Mouse (Mus musculus) CH12.LX (cell line): ENCODE measurements around the gene Cwc22. TPM values are rescaled to one million over a fixed set of nuclear protein-coding genes. Genes with fewer than 3 reads are reported as not detected.

Experiments
- DNase-seq: peaks from one replicate; pipeline ENCODE4 v3.0.0-alpha.2; 2013; ENCODE audit errors: extremely low read depth
- H3K27ac ChIP-seq: 2 replicates; pipeline ENCODE4 v1.5.1; 2012; ENCODE audit warnings: low read depth, mild to moderate bottlenecking, control low read depth, moderate library complexity; ENCODE audit not compliant: insufficient read depth
- H3K27me3 ChIP-seq: replicated peaks from 2 replicates; pipeline ENCODE3; 2012; ENCODE audit warnings: inconsistent platforms
- H3K36me3 ChIP-seq, 2 experiments: replicated peaks in 1 of 2; 2 replicates each; pipeline versions ENCODE3 to v1.6.1; 2012; ENCODE audit warnings: inconsistent platforms in 1 of 2, low read length in 1 of 2, mild to moderate bottlenecking in 1 of 2, mixed read lengths in 1 of 2, moderate library complexity in 1 of 2; ENCODE audit not compliant: control insufficient read depth in 1 of 2, insufficient read depth in 1 of 2
- H3K4me1 ChIP-seq, 2 experiments: 2 replicates each; pipeline ENCODE4 v1.6.1; 2012; ENCODE audit warnings: inconsistent platforms in 1 of 2, moderate library complexity in 1 of 2; ENCODE audit not compliant: insufficient read depth in 2 of 2, control insufficient read depth in 1 of 2
- H3K4me2 ChIP-seq: 2 replicates; pipeline ENCODE4 v1.6.1; 2012; ENCODE audit warnings: low read depth, mild to moderate bottlenecking, control low read depth; ENCODE audit not compliant: poor library complexity, insufficient read depth, severe bottlenecking
- H3K4me3 ChIP-seq, 3 experiments: fragments of 150-350 bp in 1 of 3; sonication (generic) in 1 of 3; replicated peaks in 1 of 3; 2 replicates each; pipeline versions ENCODE3 to v1.5.1; 2011 to 2012; ENCODE audit warnings: low read depth in 2 of 3, low read length in 2 of 3, mild to moderate bottlenecking in 2 of 3, moderate library complexity in 2 of 3, control low read depth in 1 of 3, improper control_type of control experiment in 1 of 3, inconsistent platforms in 1 of 3, mixed read lengths in 1 of 3; ENCODE audit not compliant: poor library complexity in 1 of 3
- H3K79me2 ChIP-seq: replicated peaks from 2 replicates; pipeline ENCODE4 v1.6.1; 2012; ENCODE audit warnings: mild to moderate bottlenecking, moderate library complexity; ENCODE audit not compliant: control insufficient read depth, poor library complexity, insufficient read depth, severe bottlenecking; ENCODE audit errors: extremely low read depth
- H3K9ac ChIP-seq: 2 replicates; pipeline ENCODE4 v1.6.1; 2012; ENCODE audit warnings: low read depth, mild to moderate bottlenecking, control low read depth, moderate library complexity; ENCODE audit not compliant: insufficient read depth
- H3K9me3 ChIP-seq: replicated peaks from 2 replicates; pipeline ENCODE3; 2012; ENCODE audit warnings: low read length, inconsistent platforms, mixed read lengths
- CHD1 ChIP-seq: IDR thresholded peaks from 2 replicates; pipeline ENCODE4 v1.6.1; 2012; ENCODE audit warnings: low read depth, low read length, improper control_type of control experiment, inconsistent platforms
- CTCF ChIP-seq, 2 experiments: IDR thresholded peaks in 1 of 2; conservative IDR thresholded peaks in 1 of 2; 2 replicates each; pipeline ENCODE4 v1.5.1; 2011 to 2012; ENCODE audit warnings: low read depth in 2 of 2, low read length in 2 of 2, improper control_type of control experiment in 1 of 2, inconsistent platforms in 1 of 2, mild to moderate bottlenecking in 1 of 2, moderate library complexity in 1 of 2
- EP300 ChIP-seq: IDR thresholded peaks from 2 replicates; pipeline ENCODE4 v1.6.1; 2011; ENCODE audit warnings: low read length, improper control_type of control experiment
- HCFC1 ChIP-seq: IDR thresholded peaks from 2 replicates; pipeline ENCODE4 v1.6.1; 2012; ENCODE audit warnings: low read depth, mild to moderate bottlenecking, inconsistent platforms, low read length, improper control_type of control experiment
- IRF4 ChIP-seq: IDR thresholded peaks from 2 replicates; pipeline ENCODE4 v1.6.1; 2014; ENCODE audit warnings: low read depth, mild to moderate bottlenecking, inconsistent platforms, low read length, improper control_type of control experiment
- JUN ChIP-seq: IDR thresholded peaks from 2 replicates; pipeline ENCODE4 v1.6.1; 2011; ENCODE audit warnings: low read depth, mild to moderate bottlenecking, low read length, improper control_type of control experiment, moderate library complexity; ENCODE audit not compliant: insufficient read depth
- JUND ChIP-seq: conservative IDR thresholded peaks from 2 replicates; pipeline ENCODE4 v1.6.1; 2011; ENCODE audit warnings: low read depth, low read length, improper control_type of control experiment
- KAT2A ChIP-seq: IDR thresholded peaks from 2 replicates; pipeline ENCODE4 v1.6.1; 2012; ENCODE audit warnings: low read length, improper control_type of control experiment, inconsistent platforms; ENCODE audit not compliant: insufficient replicate concordance
- MAX ChIP-seq: IDR thresholded peaks from 2 replicates; pipeline ENCODE4 v1.6.1; 2011; ENCODE audit warnings: low read length, improper control_type of control experiment
- MYC ChIP-seq: IDR thresholded peaks from 2 replicates; pipeline ENCODE4 v1.6.1; 2011; ENCODE audit warnings: low read depth, mild to moderate bottlenecking, improper control_type of control experiment, low read length
- NELFE ChIP-seq: IDR thresholded peaks from 2 replicates; pipeline ENCODE4 v1.6.1; 2011; ENCODE audit warnings: low read depth, low read length, improper control_type of control experiment
- NRF1 ChIP-seq: IDR thresholded peaks from 2 replicates; pipeline ENCODE4 v1.6.1; 2014; ENCODE audit warnings: low read depth, mild to moderate bottlenecking, inconsistent platforms, low read length, improper control_type of control experiment, moderate library complexity
- UBTF ChIP-seq: IDR thresholded peaks from 2 replicates; pipeline ENCODE4 v1.6.1; 2012; ENCODE audit warnings: low read depth, mild to moderate bottlenecking, inconsistent platforms, low read length, improper control_type of control experiment, moderate library complexity
- USF2 ChIP-seq: conservative IDR thresholded peaks from 2 replicates; pipeline ENCODE4 v1.6.1; 2011; ENCODE audit warnings: low read depth, low read length, improper control_type of control experiment
- ZC3H11A ChIP-seq: IDR thresholded peaks from 2 replicates; pipeline ENCODE4 v1.6.1; 2012; ENCODE audit warnings: low read depth, mild to moderate bottlenecking, inconsistent platforms, low read length, improper control_type of control experiment
- ZMIZ1 ChIP-seq: IDR thresholded peaks from 2 replicates; pipeline ENCODE4 v1.6.1; 2012; ENCODE audit warnings: low read depth, mild to moderate bottlenecking, inconsistent platforms, low read length, improper control_type of control experiment
- dilution Hi-C: fragments of 300-500 bp; cut with MboI; formaldehyde crosslinking; loops from 2 replicates; pipeline ENCODE4 v1.14.3; 2020; ENCODE audit warnings: low sequenced_read_pairs; ENCODE audit not compliant: extremely low pct_unique_long_range_greater_than_20kb, extremely low pct_ligation_motif_present
- in situ Hi-C: fragments of 300-500 bp; cut with MboI; formaldehyde crosslinking; loops from 3 replicates; pipeline ENCODE4 v1.14.3; 2019; ENCODE audit warnings: low sequenced_read_pairs, low pct_ligation_motif_present, low pct_unique_long_range_greater_than_20kb, mixed read lengths
- polyA plus RNA-seq: library from polyadenylated mRNA; unstranded; fragments of >175 nt; gene quantifications from 2 replicates; pipeline ENCODE4 v1.2.1, GENCODE M21; 2012; ENCODE audit warnings: low read depth; ENCODE audit not compliant: insufficient read length
- total RNA-seq, 2 experiments: library from RNA; depleted of rRNA; stranded (reverse); fragments of 300-350 nt in 1 of 2; fragments of >200 nt in 1 of 2; gene quantifications; 2 replicates each; pipeline ENCODE4 v1.2.3; 2012 to 2014

Gene Cwc22
- total and polyA plus RNA-seq, 3 experiments = 51.3 to 74.5 (median 53.2) TPM

DNA sequence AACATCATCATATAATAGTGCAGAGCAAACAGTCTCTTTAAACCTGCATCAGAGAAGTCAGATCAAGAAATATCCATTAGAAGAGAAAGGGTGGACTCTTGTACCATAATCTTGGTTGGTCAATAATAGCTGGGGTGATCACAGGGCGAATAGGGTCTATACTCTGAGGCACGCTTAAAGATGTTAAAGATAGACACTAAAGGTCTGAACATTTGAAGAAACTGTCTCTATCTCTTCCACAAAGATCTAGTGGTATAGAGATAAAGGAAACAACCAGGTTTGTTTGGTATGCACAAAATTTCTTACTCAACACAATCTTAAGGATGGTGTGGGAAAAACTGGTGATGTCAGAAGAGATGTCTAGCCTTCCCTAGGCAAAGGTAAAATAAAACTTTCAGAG, 26.4 kb upstream of the Cwc22 start:
- TF ChIP-seq EP300 (no peak), KAT2A (no peak), ZMIZ1 (no peak), MYC (no peak), MAX (no peak), UBTF (no peak), NRF1 (no peak), HCFC1 (no peak), JUND (no peak), IRF4 (no peak), CTCF (conservative IDR thresholded peaks at IDR 0.05 in 1 of 2, IDR thresholded peaks at IDR 0.05 in 1 of 2; ENCODE audit: low read depth in 2 of 2, low read length in 2 of 2) (no peak), JUN (no peak), USF2 (no peak)
- Histone ChIP-seq H3K9me3 (peaks cover 3% of the 10 kb centered on the region), H3K36me3 (no peaks in the 10 kb centered on the region), H3K9ac (no peak overlapping the region), H3K4me1 (no peaks in the 10 kb centered on the region), H3K27me3 (no peaks in the 10 kb centered on the region), H3K4me2 (no peak overlapping the region), H3K27ac (no peak overlapping the region), H3K4me3 (no peak overlapping the region), H3K79me2 (no peaks in the 10 kb centered on the region)
- dilution Hi-C loops (no loop called here), in situ Hi-C loops (no loop called here)
- DNase-seq = no peak

GRCm38 (mm10) chr2:77971871-77972270, 25.7 kb upstream of the Cwc22 start:
- Histone ChIP-seq H3K27ac (no peak overlapping the region), H3K4me3 (no peak overlapping the region), H3K4me2 (no peak overlapping the region), H3K4me1 (no peaks in the 10 kb centered on the region), H3K9me3 (no peaks in the 10 kb centered on the region), H3K9ac (no peak overlapping the region), H3K79me2 (no peaks in the 10 kb centered on the region), H3K36me3 (no peaks in the 10 kb centered on the region), H3K27me3 (no peaks in the 10 kb centered on the region)
- in situ Hi-C loops = no loop called here
- dilution Hi-C loops = no loop called here
- DNase-seq = no peak
- TF ChIP-seq NELFE (no peak), ZC3H11A (no peak), CHD1 (no peak), MYC (no peak), HCFC1 (no peak), USF2 (no peak), KAT2A (no peak)
